ENCODE assay signal across 8 mouse cellular contexts in genomic region chr17:3113737-3114357, GRCm38 (mm10). TPM values are rescaled to one million over a fixed set of nuclear protein-coding genes. Genes with fewer than 3 reads are reported as not detected.
A peak's percentile ranks its signal among the peaks of the same experiment; 100 is the strongest.
DNase-seq lines count a peak whose midpoint lies in the region; ATAC-seq and TF ChIP-seq lines count a peak whose summit lies in the region.

No protein-coding gene starts in this region.

- H3K4me1 ChIP-seq in heart, embryonic 10.5 days: peaks cover 14% of the 10 kb centered on the region; the same call in 1 of the 2 replicates
- H3K4me1 ChIP-seq in ES-Bruce4 (ENCODE audit: control insufficient read depth, insufficient read depth, low read length): no peaks in the 10 kb centered on the region
- H3K4me1 ChIP-seq in embryonic facial prominence, embryonic 15.5 days: peaks cover 10% of the 10 kb centered on the region
- H3K4me1 ChIP-seq in limb, embryonic 14.5 days (ENCODE audit: control insufficient read depth, insufficient read depth, low read length): peaks cover 10% of the 10 kb centered on the region

- no peaks in the 10 kb centered on the region for H3K9me3 ChIP-seq in heart, embryonic 10.5 days
- no peaks in the 10 kb centered on the region for H3K9me3 ChIP-seq in ES-Bruce4 (replicated peaks; ENCODE audit: control insufficient read depth, insufficient read depth, low read length, poor library complexity, severe bottlenecking)
- H3K9me3 ChIP-seq in embryonic facial prominence, embryonic 15.5 days (replicated peaks): no peaks in the 10 kb centered on the region
- no peaks in the 10 kb centered on the region for H3K9me3 ChIP-seq in limb, embryonic 14.5 days (ENCODE audit: control insufficient read depth, low read length)

- 1% methylated on average over 16 of the region's 16 CpGs for WGBS in heart, embryonic 10.5 days
- WGBS in embryonic facial prominence, embryonic 15.5 days: under 1% methylated on average over 16 of the region's 16 CpGs
- 2% methylated on average over 16 of the region's 16 CpGs for WGBS in limb, embryonic 14.5 days

- DNase-seq in heart, embryonic 10.5 days (ENCODE audit: low spot score): no peak
- no peak for DNase-seq in heart, adult 9 months (ENCODE audit: low spot score in 2 of 2)
- peak; percentile 34 for DNase-seq in limb, embryonic 14.5 days (ENCODE audit: low spot score)
- peak; percentile 35 for DNase-seq in retina, embryonic 14.5 days (ENCODE audit: low spot score)
- DNase-seq in kidney, postnatal 4 days: no peak

- peak overlapping the region; percentile 94 for H3K9ac ChIP-seq in ES-Bruce4 (ENCODE audit: low read depth, poor library complexity, severe bottlenecking)
- H3K9ac ChIP-seq in embryonic facial prominence, embryonic 15.5 days: peak overlapping the region; percentile 59
- H3K9ac ChIP-seq in limb, embryonic 14.5 days (ENCODE audit: low read depth, low read length, severe bottlenecking): peak overlapping the region; percentile 98

- no peak for TF ChIP-seq POLR2A in ES-Bruce4 (IDR thresholded peaks at IDR 0.05; ENCODE audit: insufficient read depth, low read length)
- no peak for TF ChIP-seq POLR2A in limb, embryonic 14.5 days (IDR thresholded peaks at IDR 0.05; ENCODE audit: borderline replicate concordance, extremely low read depth, insufficient read depth, insufficient read length)

- H3K36me3 ChIP-seq in heart, embryonic 10.5 days: peaks cover 3% of the 10 kb centered on the region
- no peaks in the 10 kb centered on the region; the same call in none of the 2 replicates for H3K36me3 ChIP-seq in ES-Bruce4 (ENCODE audit: control insufficient read depth, insufficient read depth, low read length, poor library complexity, severe bottlenecking)
- H3K36me3 ChIP-seq in embryonic facial prominence, embryonic 15.5 days: no peaks in the 10 kb centered on the region
- no peaks in the 10 kb centered on the region; the same call in 1 of the 2 replicates for H3K36me3 ChIP-seq in limb, embryonic 14.5 days (ENCODE audit: control insufficient read depth, insufficient read depth, low read length)

- no peak for TF ChIP-seq EP300 in ES-Bruce4 (IDR thresholded peaks at IDR 0.05; ENCODE audit: insufficient read depth, low read depth, low read length)

- TF ChIP-seq CTCF in ES-Bruce4 (IDR thresholded peaks at IDR 0.05; ENCODE audit: low read depth, low read length): no peak

- peak overlapping the region; percentile 98 for H3K27ac ChIP-seq in heart, embryonic 10.5 days
- H3K27ac ChIP-seq in ES-Bruce4 (ENCODE audit: insufficient read depth, low read length): peak overlapping the region; percentile 62
- peak overlapping the region; percentile 100 for H3K27ac ChIP-seq in embryonic facial prominence, embryonic 15.5 days (replicated peaks)
- peak overlapping the region; percentile 99 for H3K27ac ChIP-seq in limb, embryonic 14.5 days (replicated peaks; ENCODE audit: low read depth, low read length)

- H3K27me3 ChIP-seq in heart, embryonic 10.5 days (ENCODE audit: insufficient read depth, poor library complexity, severe bottlenecking): no peaks in the 10 kb centered on the region
- no peaks in the 10 kb centered on the region for H3K27me3 ChIP-seq in ES-Bruce4 (ENCODE audit: control insufficient read depth, insufficient read depth, low read length, poor library complexity, severe bottlenecking)
- no peaks in the 10 kb centered on the region for H3K27me3 ChIP-seq in embryonic facial prominence, embryonic 15.5 days
- H3K27me3 ChIP-seq in limb, embryonic 14.5 days (ENCODE audit: control insufficient read depth, insufficient read depth, low read length): no peaks in the 10 kb centered on the region

- no peak for ATAC-seq in embryonic facial prominence, embryonic 15.5 days (ENCODE audit: insufficient number of reproducible peaks, low FRiP score, low TSS enrichment, low read depth)
- ATAC-seq in limb, embryonic 14.5 days (ENCODE audit: low FRiP score, low read depth): no peak
- no peak for ATAC-seq in activated CD4-positive, CD25-positive, alpha-beta regulatory T cell, adult 4 months

- H3K4me2 ChIP-seq in embryonic facial prominence, embryonic 15.5 days (replicated peaks): peak overlapping the region; percentile 65
- H3K4me2 ChIP-seq in limb, embryonic 14.5 days (replicated peaks; ENCODE audit: low read depth, low read length, severe bottlenecking): peak overlapping the region; percentile 67

- H3K4me3 ChIP-seq in heart, embryonic 10.5 days: peak overlapping the region; percentile 82
- H3K4me3 ChIP-seq in ES-Bruce4 (ENCODE audit: low read depth, low read length): peak overlapping the region; percentile 91
- H3K4me3 ChIP-seq in embryonic facial prominence, embryonic 15.5 days (replicated peaks): peak overlapping the region; percentile 70
- H3K4me3 ChIP-seq in limb, embryonic 14.5 days (replicated peaks; ENCODE audit: low read length): peak overlapping the region; percentile 94

RNA-seq across cellular contexts. Expression of gene Scaf8, which starts 0.9 kb away (rescaled TPM):
- 19.7 and 21.1 TPM in 2 replicates for polyA plus RNA-seq in heart, embryonic 10.5 days (2016; fragmentation: Nextera tagmentation; extraction: Ambion mirVana)
- 51.5 and 55.0 TPM in 2 replicates for polyA plus RNA-seq in ES-Bruce4 (2011; ENCODE audit: insufficient read depth, insufficient read length, low read depth, missing spikeins)
- polyA plus RNA-seq in embryonic facial prominence, embryonic 15.5 days (2015; fragmentation: Nextera tagmentation; extraction: Ambion mirVana): 20.4 and 21.1 TPM in 2 replicates
- 40.5 and 42.3 TPM in 2 replicates for polyA plus RNA-seq in limb, embryonic 14.5 days (2012; rRNA removed)
- 23.6 and 24.6 TPM in 2 replicates for polyA plus RNA-seq in limb, embryonic 14.5 days (2014; fragmentation: Nextera tagmentation; extraction: Ambion mirVana)
- polyA plus RNA-seq in activated CD4-positive, CD25-positive, alpha-beta regulatory T cell, adult 4 months (2017; shearing (Covaris generic)): 10 to 100 TPM; 23.7 to 24.2 TPM

Comparison
In these comparisons a context has a peak if more than half of its experiments do, and no peak if none do; other contexts are left out.
1. DNase-seq: peak in limb, embryonic 14.5 days (single experiment) and retina, embryonic 14.5 days (single experiment); none in heart, embryonic 10.5 days (single experiment), heart, adult 9 months (0 of 2) and kidney, postnatal 4 days (0 of 2).
2. Peak in every context shown above with its lines, with median percentiles within 50 percentile points of each other: H3K27ac ChIP-seq, H3K4me3 ChIP-seq and H3K9ac ChIP-seq.